Mouse (Mus musculus) limb, embryonic 10.5 days (tissue): ENCODE measurements at regions not wholly inside any gene's neighbourhood (a gene's known extent, or its start where the extent isn't known, plus 50 kb on each side); places are given as distances from the start of the nearest gene placed in this dataset.

Experiments used
- DNase-seq: peaks from one replicate; pipeline ENCODE4 v3.0.0-alpha.2; 2017; ENCODE audit warnings: low spot score
- H3K27ac ChIP-seq: fragments of 300-500 bp; sonication (generic); 2 replicates; pipeline ENCODE4 v1.5.1; 2016; ENCODE audit warnings: mild to moderate bottlenecking
- H3K27me3 ChIP-seq: fragments of 300-500 bp; sonication (generic); 2 replicates; pipeline ENCODE4 v1.6.1; 2016; ENCODE audit warnings: low read depth, mild to moderate bottlenecking; ENCODE audit not compliant: poor library complexity, severe bottlenecking
- H3K36me3 ChIP-seq: fragments of 300-500 bp; sonication (generic); 2 replicates; pipeline ENCODE4 v1.6.1; 2016; ENCODE audit warnings: mild to moderate bottlenecking, moderate library complexity
- H3K4me1 ChIP-seq: fragments of 300-500 bp; sonication (generic); 2 replicates; pipeline ENCODE4 v1.6.1; 2016
- H3K4me3 ChIP-seq: fragments of 300-500 bp; sonication (generic); 2 replicates; pipeline ENCODE4 v1.5.1; 2016; ENCODE audit warnings: mild to moderate bottlenecking, moderate library complexity
- H3K9me3 ChIP-seq: fragments of 300-500 bp; sonication (generic); replicated peaks from 2 replicates; pipeline ENCODE4 v1.6.1; 2016; ENCODE audit warnings: mild to moderate bottlenecking
- WGBS: fragments of 180-500 bp; shearing (Covaris S2); methylation state at CpG from one replicate; pipeline ENCODE4 v1.1.7; 2016; 5-methylcytosine and 5-hydroxymethylcytosine counted together

GRCm38 (mm10) chr4:71663397-71663796 lies 94.4 kb downstream of the Gm11232 start:
- Histone ChIP-seq H3K27ac (no peak overlapping the region), H3K4me3 (no peak overlapping the region), H3K36me3 (no peaks in the 10 kb centered on the region), H3K9me3 (no peaks in the 10 kb centered on the region), H3K4me1 (no peaks in the 10 kb centered on the region), H3K27me3 (no peaks in the 10 kb centered on the region)
- DNase-seq = no peak

- Histone ChIP-seq H3K4me3 (no peak overlapping the region), H3K4me1 (no peaks in the 10 kb centered on the region), H3K9me3 (no peaks in the 10 kb centered on the region), H3K27ac (no peak overlapping the region), H3K36me3 (no peaks in the 10 kb centered on the region), H3K27me3 (no peaks in the 10 kb centered on the region)
- no peak for DNase-seq
- WGBS = 95% methylated on average over 10 of the region's 10 CpGs
Measured at GRCm38 (mm10) chr4:71640521-71640920, 117.2 kb downstream of the Gm11232 start.

- Histone ChIP-seq H3K36me3 (no peaks in the 10 kb centered on the region), H3K27me3 (no peaks in the 10 kb centered on the region), H3K27ac (no peak overlapping the region), H3K4me3 (no peak overlapping the region), H3K9me3 (no peaks in the 10 kb centered on the region), H3K4me1 (no peaks in the 10 kb centered on the region)
- no peak for DNase-seq
- 71% methylated on average over 2 of the region's 2 CpGs for WGBS
Measured at GRCm38 (mm10) chr4:71627088-71627487, 130.7 kb downstream of the Gm11232 start.

GRCm38 (mm10) chr4:71626626-71627025 lies 131.1 kb downstream of the Gm11232 start:
- Histone ChIP-seq H3K36me3 (no peaks in the 10 kb centered on the region), H3K4me3 (no peak overlapping the region), H3K27me3 (no peaks in the 10 kb centered on the region), H3K9me3 (no peaks in the 10 kb centered on the region), H3K27ac (no peak overlapping the region), H3K4me1 (no peaks in the 10 kb centered on the region)
- 78% methylated on average over 1 of the region's 1 CpGs for WGBS
- no peak for DNase-seq

GRCm38 (mm10) chr4:71624771-71625170 lies 133.0 kb downstream of the Gm11232 start:
- Histone ChIP-seq H3K27ac (no peak overlapping the region), H3K4me1 (no peaks in the 10 kb centered on the region), H3K4me3 (no peak overlapping the region), H3K9me3 (no peaks in the 10 kb centered on the region), H3K27me3 (no peaks in the 10 kb centered on the region), H3K36me3 (no peaks in the 10 kb centered on the region)
- no peak for DNase-seq
- 89% methylated on average over 2 of the region's 2 CpGs for WGBS

GRCm38 (mm10) chr4:71613720-71614119 lies 144.0 kb downstream of the Gm11232 start:
- 0 out of 2 replicates have a peak, but pooled peaks cover 2% of the 10 kb centered on the region for H3K9me3 ChIP-seq
- H3K4me3 ChIP-seq = no peak overlapping the region
- no peak for DNase-seq
- H3K4me1 ChIP-seq = no peaks in the 10 kb centered on the region
- H3K27me3 ChIP-seq = no peaks in the 10 kb centered on the region
- H3K27ac ChIP-seq = no peak overlapping the region
- WGBS = 94% methylated on average over 1 of the region's 1 CpGs
- H3K36me3 ChIP-seq = no peaks in the 10 kb centered on the region

GRCm38 (mm10) chr4:71585880-71586279 lies 171.9 kb downstream of the Gm11232 start:
- Histone ChIP-seq H3K36me3 (no peaks in the 10 kb centered on the region), H3K27ac (no peak overlapping the region), H3K4me1 (no peaks in the 10 kb centered on the region), H3K9me3 (no peaks in the 10 kb centered on the region), H3K27me3 (no peaks in the 10 kb centered on the region), H3K4me3 (no peak overlapping the region)
- no peak for DNase-seq
- 91% methylated on average over 2 of the region's 2 CpGs for WGBS

GRCm38 (mm10) chr4:71560656-71561055 lies 197.1 kb downstream of the Gm11232 start:
- DNase-seq = no peak
- H3K27ac ChIP-seq = no peak overlapping the region
- 78% methylated on average over 5 of the region's 5 CpGs for WGBS
- H3K36me3 ChIP-seq = no peaks in the 10 kb centered on the region
- H3K9me3 ChIP-seq = no peaks in the 10 kb centered on the region
- H3K4me1 ChIP-seq = no peaks in the 10 kb centered on the region
- no peaks in the 10 kb centered on the region for H3K27me3 ChIP-seq
- no peak overlapping the region for H3K4me3 ChIP-seq

GRCm38 (mm10) chr4:71539200-71539599 lies 218.6 kb downstream of the Gm11232 start:
- Histone ChIP-seq H3K36me3 (no peaks in the 10 kb centered on the region), H3K9me3 (no peaks in the 10 kb centered on the region), H3K27ac (no peak overlapping the region), H3K27me3 (no peaks in the 10 kb centered on the region), H3K4me3 (no peak overlapping the region), H3K4me1 (no peaks in the 10 kb centered on the region)
- DNase-seq = no peak

- Histone ChIP-seq H3K4me3 (no peak overlapping the region), H3K9me3 (no peaks in the 10 kb centered on the region), H3K4me1 (no peaks in the 10 kb centered on the region), H3K27me3 (no peaks in the 10 kb centered on the region), H3K36me3 (no peaks in the 10 kb centered on the region), H3K27ac (no peak overlapping the region)
- WGBS = 91% methylated on average over 2 of the region's 2 CpGs
- DNase-seq = no peak
Measured at GRCm38 (mm10) chr4:71537971-71538370, 219.8 kb downstream of the Gm11232 start.

GRCm38 (mm10) chr4:71524255-71524970 lies 233.4 kb downstream of the Gm11232 start:
- no peaks in the 10 kb centered on the region for H3K4me1 ChIP-seq
- no peaks in the 10 kb centered on the region for H3K9me3 ChIP-seq
- no peaks in the 10 kb centered on the region for H3K36me3 ChIP-seq
- H3K27me3 ChIP-seq = no peaks in the 10 kb centered on the region
- 79% methylated on average over 4 of the region's 4 CpGs for WGBS
- no peak for DNase-seq
- no peak overlapping the region for H3K4me3 ChIP-seq
- H3K27ac ChIP-seq = no peak overlapping the region

GRCm38 (mm10) chr4:71520751-71521150 lies 237.0 kb downstream of the Gm11232 start:
- H3K9me3 ChIP-seq = no peaks in the 10 kb centered on the region
- H3K27ac ChIP-seq = no peak overlapping the region
- H3K4me3 ChIP-seq = no peak overlapping the region
- H3K4me1 ChIP-seq = peaks cover 11% of the 10 kb centered on the region
- DNase-seq = no peak
- H3K36me3 ChIP-seq = no peaks in the 10 kb centered on the region
- H3K27me3 ChIP-seq = no peaks in the 10 kb centered on the region

GRCm38 (mm10) chr4:71517921-71518404 lies 239.8 kb downstream of the Gm11232 start:
- WGBS = 44% methylated on average over 2 of the region's 2 CpGs
- no peak overlapping the region for H3K4me3 ChIP-seq
- no peak for DNase-seq
- peaks cover 11% of the 10 kb centered on the region for H3K4me1 ChIP-seq
- no peaks in the 10 kb centered on the region for H3K27me3 ChIP-seq
- no peaks in the 10 kb centered on the region for H3K36me3 ChIP-seq
- no peak overlapping the region for H3K27ac ChIP-seq
- no peaks in the 10 kb centered on the region for H3K9me3 ChIP-seq

- H3K4me3 ChIP-seq = no peak overlapping the region
- no peaks in the 10 kb centered on the region for H3K9me3 ChIP-seq
- no peaks in the 10 kb centered on the region for H3K36me3 ChIP-seq
- no peak for DNase-seq
- no peak overlapping the region for H3K27ac ChIP-seq
- H3K27me3 ChIP-seq = no peaks in the 10 kb centered on the region
- H3K4me1 ChIP-seq = no peaks in the 10 kb centered on the region
Measured at GRCm38 (mm10) chr4:71506911-71507310, 250.9 kb downstream of the Gm11232 start.
